10 mouse cellular contexts compared by ENCODE assay signal in genomic region chr2:117217695-117218216, GRCm38 (mm10). TPM values are rescaled to one million over a fixed set of nuclear protein-coding genes. Genes with fewer than 3 reads are reported as not detected.
DNase-seq lines count a peak whose midpoint lies in the region; ATAC-seq and TF ChIP-seq lines count a peak whose summit lies in the region.
"Had no signal": no experiment of that assay in that cellular context is flagged by ENCODE, and none has a peak within 500 bp of the region (broad histone marks: within the 10 kb centered on the region; RNA-seq: fewer than 3 reads in every experiment).

No protein-coding gene starts in this region.

- no peak for ATAC-seq in heart, embryonic 11.5 days (replicated peaks; ENCODE audit: insufficient number of reproducible peaks, low FRiP score, low TSS enrichment)
- ATAC-seq in midbrain, embryonic 11.5 days (ENCODE audit: low FRiP score), result peak; percentile 63
- ATAC-seq in midbrain, embryonic 15.5 days (replicated peaks), result no peak
- no peak for ATAC-seq in hindbrain, postnatal 0 days
- peak; percentile 82; the same call in 1 of the 2 replicates for ATAC-seq in stomach, embryonic 16.5 days (ENCODE audit: insufficient read depth, low FRiP score)

- intact Hi-C loops in heart, postnatal 25 days (cut with DNase I), result no loop called here

- no peak overlapping the region for H3K4me3 ChIP-seq in heart, embryonic 11.5 days (ENCODE audit: low read depth, low read length)
- no peak overlapping the region for H3K4me3 ChIP-seq in midbrain, embryonic 11.5 days (ENCODE audit: low read depth, low read length)
- no peak overlapping the region for H3K4me3 ChIP-seq in midbrain, embryonic 15.5 days
- no peak overlapping the region for H3K4me3 ChIP-seq in hindbrain, postnatal 0 days (ENCODE audit: low read length)
- no peak overlapping the region for H3K4me3 ChIP-seq in stomach, embryonic 16.5 days (replicated peaks; ENCODE audit: low read length)

- no peaks in the 10 kb centered on the region for H3K27me3 ChIP-seq in heart, embryonic 11.5 days (ENCODE audit: control insufficient read depth, insufficient read depth, low read length)
- H3K27me3 ChIP-seq in midbrain, embryonic 11.5 days (ENCODE audit: control insufficient read depth, insufficient read depth, low read length), result no peaks in the 10 kb centered on the region
- H3K27me3 ChIP-seq in midbrain, embryonic 15.5 days (replicated peaks), result no peaks in the 10 kb centered on the region
- H3K27me3 ChIP-seq in hindbrain, postnatal 0 days (ENCODE audit: insufficient read depth, low read length), result no peaks in the 10 kb centered on the region
- H3K27me3 ChIP-seq in stomach, embryonic 16.5 days (ENCODE audit: control insufficient read depth, insufficient read depth, low read length), result no peaks in the 10 kb centered on the region

- no peak for DNase-seq in heart, postnatal 25 days (ENCODE audit: low spot score)
- no peak for DNase-seq in midbrain, embryonic 11.5 days (ENCODE audit: low spot score, missing footprints)
- DNase-seq in hindbrain, postnatal 0 days (ENCODE audit: low spot score), result no peak
- DNase-seq in spleen, postnatal 4 days (ENCODE audit: low spot score in 2 of 2), result no peak
- no peak for DNase-seq in T-cell, adult 2 months (ENCODE audit: low spot score)
- DNase-seq: adrenal gland, adult 8-10 months; right cerebral cortex, postnatal 4 days had no signal

- H3K9ac ChIP-seq in heart, embryonic 11.5 days (ENCODE audit: low read depth, low read length), result no peak overlapping the region
- H3K9ac ChIP-seq in midbrain, embryonic 11.5 days (ENCODE audit: low read length), result no peak overlapping the region
- H3K9ac ChIP-seq in midbrain, embryonic 15.5 days, result no peak overlapping the region
- no peak overlapping the region for H3K9ac ChIP-seq in hindbrain, postnatal 0 days (replicated peaks; ENCODE audit: low read length)
- H3K9ac ChIP-seq in stomach, embryonic 16.5 days (ENCODE audit: low read length), result 0 out of 2 replicates have a peak overlapping the region, but pooled peaks have one; percentile 11

- WGBS in heart, embryonic 11.5 days (ENCODE audit: insufficient replicate concordance), result 14% methylated on average over 15 of the region's 15 CpGs
- WGBS in midbrain, embryonic 11.5 days, result 4% methylated on average over 15 of the region's 15 CpGs
- 6% methylated on average over 15 of the region's 15 CpGs for WGBS in midbrain, embryonic 15.5 days
- WGBS in hindbrain, postnatal 0 days, result 8% methylated on average over 13 of the region's 15 CpGs
- WGBS in stomach, embryonic 16.5 days, result 12% methylated on average over 15 of the region's 15 CpGs

- H3K27ac ChIP-seq in heart, embryonic 11.5 days (ENCODE audit: low read depth, low read length), result no peak overlapping the region
- H3K27ac ChIP-seq in midbrain, embryonic 11.5 days (ENCODE audit: low read depth, low read length), result no peak overlapping the region
- H3K27ac ChIP-seq in midbrain, embryonic 15.5 days, result no peak overlapping the region
- no peak overlapping the region for H3K27ac ChIP-seq in hindbrain, postnatal 0 days
- H3K27ac ChIP-seq in stomach, embryonic 16.5 days (ENCODE audit: low read length), result peak overlapping the region; percentile 68

- H3K36me3 ChIP-seq in heart, embryonic 11.5 days (ENCODE audit: control insufficient read depth, insufficient read depth, low read length), result no peaks in the 10 kb centered on the region
- H3K36me3 ChIP-seq in midbrain, embryonic 11.5 days (ENCODE audit: control insufficient read depth, insufficient read depth, low read length), result no peaks in the 10 kb centered on the region
- H3K36me3 ChIP-seq in midbrain, embryonic 15.5 days (replicated peaks), result no peaks in the 10 kb centered on the region
- no peaks in the 10 kb centered on the region for H3K36me3 ChIP-seq in hindbrain, postnatal 0 days (ENCODE audit: insufficient read depth, low read length)
- no peaks in the 10 kb centered on the region for H3K36me3 ChIP-seq in stomach, embryonic 16.5 days (ENCODE audit: control insufficient read depth, insufficient read depth, low read length)

- no peaks in the 10 kb centered on the region for H3K4me1 ChIP-seq in heart, embryonic 11.5 days (ENCODE audit: control insufficient read depth, insufficient read depth, low read length)
- no peaks in the 10 kb centered on the region for H3K4me1 ChIP-seq in midbrain, embryonic 11.5 days (ENCODE audit: control insufficient read depth, insufficient read depth, low read length)
- no peaks in the 10 kb centered on the region for H3K4me1 ChIP-seq in midbrain, embryonic 15.5 days
- H3K4me1 ChIP-seq in hindbrain, postnatal 0 days (ENCODE audit: insufficient read depth, low read length), result no peaks in the 10 kb centered on the region
- peaks cover 5% of the 10 kb centered on the region; the same call in 1 of the 2 replicates for H3K4me1 ChIP-seq in stomach, embryonic 16.5 days (ENCODE audit: control insufficient read depth, insufficient read depth, low read length)

- no peak for TF ChIP-seq CTCF in hindbrain, postnatal 0 days (IDR thresholded peaks at IDR 0.05; ENCODE audit: low read depth)

- H3K9me3 ChIP-seq in heart, embryonic 11.5 days (replicated peaks; ENCODE audit: control insufficient read depth, low read length), result no peaks in the 10 kb centered on the region
- H3K9me3 ChIP-seq in midbrain, embryonic 11.5 days (ENCODE audit: control insufficient read depth, low read length), result no peaks in the 10 kb centered on the region
- H3K9me3 ChIP-seq in midbrain, embryonic 15.5 days, result no peaks in the 10 kb centered on the region
- no peaks in the 10 kb centered on the region for H3K9me3 ChIP-seq in hindbrain, postnatal 0 days (ENCODE audit: low read length)
- no peaks in the 10 kb centered on the region for H3K9me3 ChIP-seq in stomach, embryonic 16.5 days (replicated peaks; ENCODE audit: control insufficient read depth, low read length)

- peak overlapping the region; percentile 36; the same call in 1 of the 2 replicates for H3K4me2 ChIP-seq in heart, embryonic 11.5 days
- H3K4me2 ChIP-seq in midbrain, embryonic 11.5 days, result no peak overlapping the region
- no peak overlapping the region for H3K4me2 ChIP-seq in midbrain, embryonic 15.5 days
- peak overlapping the region; percentile 16; the same call in 1 of the 2 replicates for H3K4me2 ChIP-seq in hindbrain, postnatal 0 days (ENCODE audit: low read depth, low read length)
- peak overlapping the region; percentile 36 for H3K4me2 ChIP-seq in stomach, embryonic 16.5 days (ENCODE audit: low read depth, low read length)

RNA-seq across cellular contexts. Expression of gene Fam98b, which starts 31.8 kb away (rescaled TPM):
- 5.1 and 6.5 TPM in 2 replicates for polyA plus RNA-seq in heart, embryonic 11.5 days (2014; fragmentation: Nextera tagmentation; extraction: Ambion mirVana)
- total RNA-seq in heart, postnatal 25 days (2021), result 10 to 100 TPM; 22.4 to 22.8 TPM
- polyA plus RNA-seq in midbrain, embryonic 11.5 days (2014; fragmentation: Nextera tagmentation; extraction: Ambion mirVana), result 8.3 and 9.1 TPM in 2 replicates
- polyA plus RNA-seq in midbrain, embryonic 15.5 days (2015; fragmentation: Nextera tagmentation; extraction: Ambion mirVana), result 15.1 and 15.4 TPM in 2 replicates
- 5.2 and 6.3 TPM in 2 replicates for total RNA-seq in hindbrain, postnatal 0 days (2014; rRNA removed)
- 11.5 and 14.9 TPM in 2 replicates for polyA plus RNA-seq in hindbrain, postnatal 0 days (2015; fragmentation: Nextera tagmentation; extraction: Ambion mirVana)
- polyA plus RNA-seq in stomach, embryonic 16.5 days (2015; fragmentation: Nextera tagmentation; extraction: Ambion mirVana), result 5.3 and 7.4 TPM in 2 replicates

Comparison
In these comparisons a context has a peak if more than half of its experiments do, and no peak if none do; other contexts are left out.
1. ATAC-seq: peak in midbrain, embryonic 11.5 days (single experiment) and stomach, embryonic 16.5 days (single experiment); none in heart, embryonic 11.5 days (single experiment), midbrain, embryonic 15.5 days (single experiment) and hindbrain, postnatal 0 days (single experiment).
2. H3K4me2 ChIP-seq: peak in heart, embryonic 11.5 days (single experiment), hindbrain, postnatal 0 days (single experiment) and stomach, embryonic 16.5 days (single experiment); none in midbrain, embryonic 11.5 days (single experiment) and midbrain, embryonic 15.5 days (single experiment).